Mouse (Mus musculus) brain, embryonic 18.5 days (tissue): ENCODE measurements around the gene Vmn2r66.

Experiments used
- DNase-seq: peaks from one replicate; pipeline ENCODE4 v3.0.0-alpha.2; 2012; ENCODE audit warnings: low read depth, low spot score

Vmn2r66 gene

GRCm38 (mm10) chr7:85012168-85012567, at the start of gene Vmn2r66:
Vmn2r66 (minus strand) TSS chr7:85012268.
- DNase-seq, result no peak

GRCm38 (mm10) chr7:84996694-84997093, 15.4 kb downstream of the Vmn2r66 start:
- DNase-seq, result no peak

- DNase-seq, result no peak
Observed at GRCm38 (mm10) chr7:84964015-84964414, 48.1 kb downstream of the Vmn2r66 start, which contains the start of gene Vmn2r65. Vmn2r65 (minus strand) TSS chr7:84964115.
